10 mouse cellular contexts compared by ENCODE assay signal in genomic region chr7:62078607-62079006, GRCm38 (mm10).
DNase-seq lines count a peak whose midpoint lies in the region; ATAC-seq and TF ChIP-seq lines count a peak whose summit lies in the region.
"Had no signal": no experiment of that assay in that cellular context is flagged by ENCODE, and none has a peak within 500 bp of the region (broad histone marks: within the 10 kb centered on the region; RNA-seq: fewer than 3 reads in every experiment).

No protein-coding gene starts in this region.

- H3K4me2 ChIP-seq in kidney, embryonic 16.5 days (replicated peaks; ENCODE audit: low read depth, low read length), result no peak overlapping the region
- H3K4me2 ChIP-seq in hindbrain, postnatal 0 days (ENCODE audit: low read depth, low read length), result no peak overlapping the region

- peak; percentile 71; the same call in 1 of the 2 replicates for ATAC-seq in kidney, embryonic 16.5 days (ENCODE audit: low FRiP score, low TSS enrichment)
- peak; percentile 90 for ATAC-seq in hindbrain, postnatal 0 days

- no peak overlapping the region for H3K9ac ChIP-seq in kidney, embryonic 16.5 days (replicated peaks; ENCODE audit: low read length)
- H3K9ac ChIP-seq in hindbrain, postnatal 0 days (replicated peaks; ENCODE audit: low read length), result no peak overlapping the region

- no peak overlapping the region for H3K27ac ChIP-seq in kidney, embryonic 16.5 days (ENCODE audit: low read length)
- H3K27ac ChIP-seq in hindbrain, postnatal 0 days, result peak overlapping the region; percentile 20; the same call in 1 of the 2 replicates

- no peak for DNase-seq in kidney, adult 11 months
- DNase-seq in right cerebral cortex, postnatal 4 days, result peak; percentile 18
- no peak for DNase-seq in right cerebral cortex, postnatal 36 days (ENCODE audit: low spot score in 2 of 2)
- DNase-seq in hindbrain, postnatal 0 days (ENCODE audit: low spot score), result peak; percentile 81
- peak; percentile 58 for DNase-seq in telencephalon, adult 2 months (ENCODE audit: low read depth, low spot score)
- no peak for DNase-seq in frontal cortex, postnatal 14 days (ENCODE audit: low spot score in 2 of 2)
- DNase-seq in urinary bladder, postnatal 14 days (ENCODE audit: low spot score), result no peak
- DNase-seq: thymus, adult 18-20 months had no signal

- WGBS in kidney, embryonic 16.5 days, result 81% methylated on average over 1 of the region's 1 CpGs
- WGBS in hindbrain, postnatal 0 days, result 42% methylated on average over 1 of the region's 1 CpGs

- H3K4me1 ChIP-seq in kidney, embryonic 16.5 days (ENCODE audit: insufficient read depth, low read length), result no peaks in the 10 kb centered on the region
- no peaks in the 10 kb centered on the region for H3K4me1 ChIP-seq in hindbrain, postnatal 0 days (ENCODE audit: insufficient read depth, low read length)

- H3K4me3 ChIP-seq in kidney, embryonic 16.5 days (ENCODE audit: low read length), result no peak overlapping the region
- H3K4me3 ChIP-seq in hindbrain, postnatal 0 days (ENCODE audit: low read length), result no peak overlapping the region

- H3K27me3 ChIP-seq in kidney, embryonic 16.5 days (ENCODE audit: insufficient read depth, low read length), result no peaks in the 10 kb centered on the region
- no peaks in the 10 kb centered on the region for H3K27me3 ChIP-seq in hindbrain, postnatal 0 days (ENCODE audit: insufficient read depth, low read length)

- 0 out of 2 replicates have a peak, but pooled peaks cover 3% of the 10 kb centered on the region for H3K9me3 ChIP-seq in kidney, embryonic 16.5 days (ENCODE audit: low read length)
- no peaks in the 10 kb centered on the region for H3K9me3 ChIP-seq in hindbrain, postnatal 0 days (ENCODE audit: low read length)
- H3K9me3 ChIP-seq: G1E had no signal

- TF ChIP-seq CTCF in hindbrain, postnatal 0 days (IDR thresholded peaks at IDR 0.05; ENCODE audit: low read depth), result no peak

- H3K36me3 ChIP-seq in kidney, embryonic 16.5 days (ENCODE audit: insufficient read depth, low read length), result no peaks in the 10 kb centered on the region
- no peaks in the 10 kb centered on the region for H3K36me3 ChIP-seq in hindbrain, postnatal 0 days (ENCODE audit: insufficient read depth, low read length)
- H3K36me3 ChIP-seq: G1E had no signal

Comparison
In these comparisons a context has a peak if more than half of its experiments do, and no peak if none do; other contexts are left out.
1. DNase-seq: peak in right cerebral cortex, postnatal 4 days (single experiment), hindbrain, postnatal 0 days (single experiment) and telencephalon, adult 2 months (single experiment); none in kidney, adult 11 months (single experiment), right cerebral cortex, postnatal 36 days (0 of 2), frontal cortex, postnatal 14 days (0 of 2) and urinary bladder, postnatal 14 days (single experiment).